Mouse (Mus musculus) kidney, postnatal 4 days (tissue): ENCODE results near the gene Srsf7.
"Not testable (repeated sequence)": the region's sequence is repeated elsewhere in the genome, so short reads cannot be mapped to it uniquely, and the experiment has no call there.

ENCODE experiments used
- DNase-seq, 2 experiments: peaks; one replicate each; pipeline ENCODE4 v3.0.0; 2021; ENCODE audit warnings: mixed read lengths in 2 of 2

Srsf7 gene

GRCm38 (mm10) chr17:80206671-80207581 lies at the start of gene Srsf7, which contains the start of gene Ttc39d:
Srsf7 (minus strand) TSS chr17:80207307.
Ttc39d (plus strand) TSS chr17:80207460.
- peak; percentile 99 for DNase-seq

GRCm38 (mm10) chr17:80255208-80255607 lies 48.1 kb upstream of the Srsf7 start:
- DNase-seq, result peak in 1 of 2 experiments; percentile 18

GRCm38 (mm10) chr17:80254421-80254820 lies 47.3 kb upstream of the Srsf7 start:
- no peak for DNase-seq

- DNase-seq, result peak; percentile 7 to 17
Observed at GRCm38 (mm10) chr17:80252757-80253525, 45.8 kb upstream of the Srsf7 start.

- DNase-seq, result no peak
Observed at GRCm38 (mm10) chr17:80243116-80243515, 36.0 kb upstream of the Srsf7 start.

GRCm38 (mm10) chr17:80241594-80241993 lies 34.5 kb upstream of the Srsf7 start:
- DNase-seq, result no peak

GRCm38 (mm10) chr17:80237475-80237874 lies 30.4 kb upstream of the Srsf7 start:
- no peak for DNase-seq

- no peak for DNase-seq
Observed at GRCm38 (mm10) chr17:80236805-80237204, 29.7 kb upstream of the Srsf7 start.

GRCm38 (mm10) chr17:80235477-80235876 lies 28.4 kb upstream of the Srsf7 start:
- DNase-seq, result no peak

- DNase-seq, result no peak
Observed at GRCm38 (mm10) chr17:80234376-80234775, 27.3 kb upstream of the Srsf7 start.

GRCm38 (mm10) chr17:80233844-80234243 lies 26.7 kb upstream of the Srsf7 start:
- DNase-seq, result no peak

- no peak for DNase-seq
Observed at GRCm38 (mm10) chr17:80229396-80229795, 22.3 kb upstream of the Srsf7 start.

GRCm38 (mm10) chr17:80225142-80225541 lies 18.0 kb upstream of the Srsf7 start:
- DNase-seq, result not testable (repeated sequence)

- peak; percentile 85 to 91 for DNase-seq
Observed at GRCm38 (mm10) chr17:80224326-80225116, 17.4 kb upstream of the Srsf7 start, which contains the start of gene Gemin6. Gemin6 (plus strand) TSS chr17:80224441.

- peak in 1 of 2 experiments; percentile 10 for DNase-seq
Observed at GRCm38 (mm10) chr17:80223829-80224228, 16.7 kb upstream of the Srsf7 start.

- DNase-seq, result peak; percentile 42 to 49
Observed at GRCm38 (mm10) chr17:80221890-80222628, 15.0 kb upstream of the Srsf7 start.

GRCm38 (mm10) chr17:80221202-80221601 lies 14.1 kb upstream of the Srsf7 start:
- no peak for DNase-seq

GRCm38 (mm10) chr17:80220131-80220530 lies 13.0 kb upstream of the Srsf7 start:
- DNase-seq, result no peak

GRCm38 (mm10) chr17:80213998-80214397 lies 6.9 kb upstream of the Srsf7 start:
- not testable (repeated sequence) for DNase-seq

- DNase-seq, result peak in 1 of 2 experiments; percentile 82
Observed at GRCm38 (mm10) chr17:80206301-80206670, 821 bp downstream of the Srsf7 start.

GRCm38 (mm10) chr17:80205657-80206056 lies 1.4 kb downstream of the Srsf7 start:
- no peak for DNase-seq
